Mouse (Mus musculus) liver, adult 2 months (tissue): ENCODE results near the gene Csmd2.

Source experiments
- CTCF ChIP-seq: fragments of 200-500 bp; IDR thresholded peaks from 2 replicates; pipeline ENCODE4 v1.5.1; 2011; ENCODE audit warnings: low read depth, low read length, control low read depth
- POLR2A ChIP-seq: fragments of 200-500 bp; IDR thresholded peaks from 2 replicates; pipeline ENCODE4 v1.6.1; 2011; ENCODE audit warnings: low read length, control low read depth; ENCODE audit not compliant: insufficient read depth; ENCODE audit errors: extremely low read depth

DNA sequence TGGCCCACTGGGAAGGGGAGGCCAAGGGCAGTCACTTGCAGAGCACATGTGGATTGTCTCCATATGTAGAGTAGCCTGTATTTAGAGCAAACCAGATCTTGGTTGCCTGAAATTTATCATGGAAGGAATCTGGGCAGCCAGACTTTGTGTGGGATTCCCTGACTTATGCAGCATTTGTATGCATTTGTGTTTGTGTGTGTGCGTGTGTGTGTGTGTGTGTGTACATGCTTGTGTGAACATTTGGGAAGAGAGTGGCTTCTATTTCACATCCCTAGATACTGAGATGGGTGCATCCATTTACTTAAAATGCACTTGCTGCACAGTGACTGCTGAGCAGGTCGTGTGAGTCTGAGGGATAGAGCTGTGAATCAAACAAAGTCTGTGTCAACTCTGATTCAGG is 173.0 kb downstream of the Csmd2 start:
- TF ChIP-seq CTCF (no peak), POLR2A (no peak)
